Mouse (Mus musculus): ENCODE measurements around the gene Il21.

Il21 gene

GRCm38 (mm10) chr3:37185534-37185933 is 46.9 kb downstream of the Il21 start:
- no peak for DNase-seq

- DNase-seq = no peak
Observed at GRCm38 (mm10) chr3:37182415-37183269, 49.8 kb downstream of the Il21 start.

- DNase-seq = no peak
Observed at GRCm38 (mm10) chr3:37181041-37181440, 51.4 kb downstream of the Il21 start.

- DNase-seq = peak; percentile 66
Observed at GRCm38 (mm10) chr3:37180039-37180743, 52.2 kb downstream of the Il21 start.

- no peak for DNase-seq
Observed at GRCm38 (mm10) chr3:37179472-37179871, 53.0 kb downstream of the Il21 start.

GRCm38 (mm10) chr3:37174711-37175572 is 57.5 kb downstream of the Il21 start:
- no peak for DNase-seq

GRCm38 (mm10) chr3:37173285-37173684 is 59.2 kb downstream of the Il21 start:
- DNase-seq = no peak
